Mouse (Mus musculus): ENCODE results near the gene Rab22a.

GRCm38 (mm10) chr2:173737222-173737989 is 77.8 kb downstream of the Rab22a start, which contains the start of gene Vapb:
- TF ChIP-seq CTCF (IDR thresholded peaks at IDR 0.05) = peak; percentile 46
- no peak for TF ChIP-seq EP300 (IDR thresholded peaks at IDR 0.05)

All from lung, postnatal 0 days (tissue).